Mouse (Mus musculus) heart, postnatal 0 days (tissue): Measurements from ENCODE around the gene Slc17a8.

Source experiments
- CTCF ChIP-seq: IDR thresholded peaks from 2 replicates; pipeline ENCODE4 v1.5.1; 2016; ENCODE audit warnings: antibody characterized with exemption, control low read depth, low read depth
- EP300 ChIP-seq: IDR thresholded peaks from 2 replicates; pipeline ENCODE4 v1.6.1; 2016; ENCODE audit warnings: antibody characterized with exemption, low read depth

- TF ChIP-seq CTCF (no peak), EP300 (no peak)
Measured at GRCm38 (mm10) chr10:89531976-89532375, 89.1 kb downstream of the Slc17a8 start.
